Mouse (Mus musculus) embryo, embryonic 11.5 days (tissue): ENCODE results near the gene Ppfibp2.

Source experiments
- DNase-seq: peaks from one replicate; pipeline ENCODE4 v3.0.0-alpha.2; 2012; ENCODE audit warnings: low read depth, low spot score

Ppfibp2 gene

DNA sequence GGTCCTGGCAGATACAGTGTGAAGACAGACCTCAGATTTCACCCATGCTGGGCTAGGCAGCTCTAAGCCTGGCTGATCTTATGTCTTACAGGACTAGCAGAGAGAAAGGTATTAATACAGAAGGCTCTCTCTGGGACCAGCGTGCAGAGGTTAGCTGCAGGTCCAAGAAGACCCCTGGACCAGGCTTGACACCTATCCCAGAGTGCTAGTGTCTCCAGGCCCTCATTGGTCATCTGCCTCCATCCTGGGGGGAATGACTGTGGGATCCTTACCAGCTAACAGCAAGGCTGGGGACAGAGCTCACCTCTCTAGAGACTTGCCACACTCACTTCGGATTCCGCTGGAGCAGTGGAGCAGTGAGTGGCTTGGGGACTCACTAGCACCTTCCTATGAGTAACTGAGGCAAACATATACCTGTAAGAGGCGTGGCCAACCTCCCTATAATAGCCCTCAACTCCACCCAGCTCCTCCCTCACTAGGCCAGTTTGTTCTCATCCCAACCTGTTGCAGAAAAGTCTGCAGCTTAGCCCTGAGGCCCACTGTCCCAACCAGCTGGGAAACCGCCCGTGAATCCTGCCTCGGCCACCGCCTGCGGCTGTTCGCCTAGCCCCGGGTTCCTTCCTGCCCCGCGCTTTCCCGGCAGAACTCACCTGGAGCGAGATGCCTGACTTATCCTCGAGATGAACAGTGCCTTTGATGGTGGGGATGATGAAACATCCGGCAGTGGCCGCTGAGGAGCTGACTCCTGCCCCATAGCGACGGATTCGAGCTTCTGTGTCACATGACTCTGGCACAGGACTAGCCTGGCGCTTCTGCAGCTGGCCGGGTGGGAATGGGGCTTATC is 162.5 kb downstream of the Ppfibp2 start, which contains the start of gene Cyb5r2:
Gene Cyb5r2 (minus strand): TSS at position 725 of the 844 bp plus-strand sequence.
- no peak for DNase-seq

GRCm38 (mm10) chr7:107770812-107771211 is 175.8 kb downstream of the Ppfibp2 start:
- DNase-seq = no peak

- no peak for DNase-seq
Measured at GRCm38 (mm10) chr7:107778216-107778615, 183.2 kb downstream of the Ppfibp2 start.

DNA sequence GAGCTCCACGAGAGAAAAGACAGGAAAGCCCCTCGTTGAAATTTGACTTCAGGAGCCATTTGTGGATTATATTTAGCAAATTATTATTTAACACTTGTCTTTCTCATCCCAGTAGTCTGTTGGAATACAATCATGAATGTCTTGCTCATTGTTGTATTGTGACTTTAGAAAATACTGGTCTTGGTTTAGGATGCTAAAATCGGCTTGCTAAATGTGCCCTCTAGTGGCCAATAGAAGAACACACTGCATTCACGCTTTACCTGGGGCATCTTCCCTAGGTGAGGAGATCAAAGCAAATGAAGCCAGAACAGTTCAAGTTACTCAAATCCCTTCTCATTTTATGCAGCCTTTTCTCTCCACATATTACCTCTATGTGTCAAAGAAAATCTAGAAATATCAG is 184.6 kb downstream of the Ppfibp2 start:
- no peak for DNase-seq

DNA sequence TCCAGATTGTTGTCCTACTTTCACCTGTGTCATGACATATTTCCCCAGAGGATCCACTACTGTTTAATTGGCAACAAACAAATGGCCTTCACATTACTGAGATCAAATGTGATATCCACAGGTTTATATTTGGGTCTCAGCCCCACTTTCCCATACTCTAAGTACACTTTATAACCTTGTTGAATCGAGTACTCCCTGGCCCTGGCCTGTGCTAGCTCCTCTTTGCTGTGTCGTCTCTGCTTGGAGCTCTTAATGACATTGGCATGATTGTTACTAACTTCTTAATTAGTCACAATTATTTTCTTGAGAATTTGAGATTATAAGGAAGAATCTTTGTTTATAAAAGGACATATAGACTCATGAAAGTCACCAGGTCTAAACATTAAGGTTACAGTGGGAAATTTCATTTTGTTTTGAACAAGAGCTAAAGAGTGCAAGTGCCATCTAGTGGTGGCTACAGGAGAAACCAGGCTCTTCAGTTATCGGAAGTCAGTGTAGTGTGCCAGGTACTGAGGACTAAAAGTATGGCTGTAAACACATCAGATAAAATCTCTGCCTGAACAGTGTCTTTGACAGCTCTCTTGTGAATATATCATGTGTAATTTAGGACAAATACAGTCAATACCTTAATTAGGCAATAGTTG is 193.1 kb downstream of the Ppfibp2 start:
- no peak for DNase-seq

GRCm38 (mm10) chr7:107796500-107796899 is 201.5 kb downstream of the Ppfibp2 start:
- no peak for DNase-seq
